Mouse (Mus musculus) heart, embryonic 15.5 days (tissue): Measurements from ENCODE around the gene Osbp2. TPM values are rescaled to one million over a fixed set of nuclear protein-coding genes. Genes with fewer than 3 reads are reported as not detected.

Experiments
- ATAC-seq: fragments of 200-750 bp; cut with Nextera tagmentation; replicated peaks from 2 replicates; pipeline ENCODE4 v1.8.0; 2017; ENCODE audit warnings: low read depth, moderate TSS enrichment; ENCODE audit not compliant: insufficient number of reproducible peaks, insufficient read depth, low FRiP score
- H3K27ac ChIP-seq: fragments of 300-500 bp; sonication (generic); 2 replicates; pipeline ENCODE4 v1.5.1; 2015; ENCODE audit warnings: mild to moderate bottlenecking, inconsistent platforms
- H3K27me3 ChIP-seq: fragments of 300-500 bp; sonication (generic); 2 replicates; pipeline ENCODE4 v1.6.1; 2015; ENCODE audit warnings: inconsistent platforms
- H3K36me3 ChIP-seq: fragments of 300-500 bp; sonication (generic); 2 replicates; pipeline ENCODE4 v1.6.1; 2015; ENCODE audit warnings: mild to moderate bottlenecking, inconsistent platforms
- H3K4me1 ChIP-seq: fragments of 300-500 bp; sonication (generic); replicated peaks from 2 replicates; pipeline ENCODE4 v1.6.1; 2015; ENCODE audit warnings: inconsistent platforms
- H3K4me2 ChIP-seq: fragments of 300-500 bp; sonication (generic); 2 replicates; pipeline ENCODE4 v1.6.1; 2015; ENCODE audit warnings: inconsistent platforms, mild to moderate bottlenecking, moderate library complexity
- H3K4me3 ChIP-seq: fragments of 300-500 bp; sonication (generic); 2 replicates; pipeline ENCODE4 v1.5.1; 2015; ENCODE audit warnings: mild to moderate bottlenecking, inconsistent platforms
- H3K9ac ChIP-seq: fragments of 300-500 bp; sonication (generic); 2 replicates; pipeline ENCODE4 v1.6.1; 2015; ENCODE audit warnings: mild to moderate bottlenecking, inconsistent platforms
- H3K9me3 ChIP-seq: fragments of 300-500 bp; sonication (generic); replicated peaks from 2 replicates; pipeline ENCODE4 v1.6.1; 2016; ENCODE audit warnings: inconsistent platforms
- WGBS: fragments of 180-500 bp; shearing (Covaris S2); methylation state at CpG from one replicate; pipeline ENCODE4 v1.1.7; 2015; ENCODE audit warnings: mixed read lengths; 5-methylcytosine and 5-hydroxymethylcytosine counted together
- polyA plus RNA-seq: library from polyadenylated mRNA; unstranded; fragments of >200 nt; fragmentation: Nextera tagmentation; extraction: Ambion mirVana; gene quantifications from 2 replicates; pipeline ENCODE4 v1.2.1, GENCODE M21; 2015

The Osbp2 gene
- polyA plus RNA-seq, 1 experiment from 2014 or later, result 1.5 TPM

DNA sequence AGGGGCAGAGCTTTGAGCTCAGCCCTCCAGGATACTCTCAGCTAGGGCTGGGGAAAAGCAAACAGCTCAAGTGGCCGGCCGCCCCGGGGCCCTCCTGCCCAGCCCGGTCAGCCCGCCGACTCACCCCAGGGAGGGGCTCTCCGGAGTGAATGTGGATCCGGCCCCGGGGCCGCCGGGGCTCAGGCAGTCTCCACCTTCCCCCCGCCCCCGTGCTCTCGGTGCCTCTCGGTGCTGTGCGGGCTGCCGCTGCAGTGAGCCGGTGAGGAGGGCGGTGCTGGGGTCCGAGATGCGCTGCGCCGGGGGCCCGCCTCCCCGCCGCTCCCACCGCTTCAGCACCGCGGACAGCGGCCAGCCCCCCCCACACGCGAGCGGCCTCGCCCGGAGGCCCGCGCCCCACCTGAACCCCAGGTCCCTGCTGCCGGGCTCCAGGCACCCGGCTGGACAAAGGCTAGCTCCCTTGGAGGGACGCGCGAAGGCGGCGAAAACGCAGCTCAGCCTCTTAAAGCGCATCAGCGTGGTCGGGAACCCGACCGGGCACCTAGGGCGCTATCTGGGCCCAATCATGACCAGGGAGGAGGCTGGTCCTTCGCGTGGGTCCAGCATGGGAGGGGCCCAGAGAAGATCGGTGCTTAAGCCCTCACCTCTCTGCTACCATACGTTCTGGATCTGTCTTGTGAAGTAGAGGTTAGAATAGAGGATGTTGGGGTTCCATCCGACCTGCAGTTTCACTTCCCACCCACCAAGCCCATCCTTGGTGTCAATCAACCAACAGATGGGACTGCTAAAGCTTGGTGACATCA, 89.0 kb downstream of the Osbp2 start:
- Histone ChIP-seq H3K4me1 (peaks cover 7% of the 10 kb centered on the region), H3K9me3 (no peaks in the 10 kb centered on the region), H3K9ac (no peak overlapping the region), H3K4me2 (peak overlapping the region; percentile 55), H3K4me3 (peak overlapping the region; percentile 28), H3K27ac (no peak overlapping the region), H3K36me3 (no peaks in the 10 kb centered on the region), H3K27me3 (peaks cover 58% of the 10 kb centered on the region)
- peak; percentile 43; the same call in 1 of the 2 replicates for ATAC-seq
- WGBS, result 2% methylated on average over 49 of the region's 56 CpGs

DNA sequence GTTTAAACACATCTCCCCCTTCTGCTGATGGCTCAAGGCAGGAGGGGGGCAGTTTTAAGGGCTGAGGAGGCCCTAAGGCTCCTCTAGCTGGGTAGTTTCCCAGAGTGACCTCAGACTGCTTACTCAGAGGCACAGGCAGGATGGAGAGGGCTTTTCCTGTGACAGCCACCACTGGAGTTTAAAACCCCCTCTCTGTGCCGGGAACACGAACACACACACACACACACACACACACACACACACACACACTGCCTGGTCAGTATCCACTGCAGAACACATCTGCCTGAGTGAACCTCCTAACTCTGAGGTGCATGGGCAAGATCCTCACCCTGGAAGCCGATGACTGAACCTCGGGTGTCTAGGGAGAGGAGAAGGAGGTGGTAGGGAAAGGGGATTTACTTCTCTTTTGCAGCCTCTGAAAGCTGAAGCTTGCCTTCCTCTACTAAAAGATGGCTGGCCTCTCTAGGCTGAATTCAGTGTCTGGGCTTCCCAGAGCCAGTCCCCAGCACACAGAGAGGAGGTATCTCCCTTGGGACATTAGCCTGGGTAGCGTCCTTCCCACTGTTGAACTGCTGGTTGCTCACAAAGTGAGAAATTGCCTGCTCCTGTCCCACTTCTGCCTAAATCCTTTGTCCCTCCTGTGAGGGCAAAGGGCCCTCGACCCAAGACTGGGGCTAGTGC, 89.8 kb downstream of the Osbp2 start:
- peaks cover 7% of the 10 kb centered on the region for H3K4me1 ChIP-seq
- peaks cover 58% of the 10 kb centered on the region for H3K27me3 ChIP-seq
- no peak overlapping the region for H3K27ac ChIP-seq
- 44% methylated on average over 6 of the region's 6 CpGs for WGBS
- H3K9me3 ChIP-seq, result no peaks in the 10 kb centered on the region
- H3K9ac ChIP-seq, result no peak overlapping the region
- no peak for ATAC-seq
- peak overlapping the region; percentile 28 for H3K4me3 ChIP-seq
- H3K4me2 ChIP-seq, result peak overlapping the region; percentile 55
- no peaks in the 10 kb centered on the region for H3K36me3 ChIP-seq

DNA sequence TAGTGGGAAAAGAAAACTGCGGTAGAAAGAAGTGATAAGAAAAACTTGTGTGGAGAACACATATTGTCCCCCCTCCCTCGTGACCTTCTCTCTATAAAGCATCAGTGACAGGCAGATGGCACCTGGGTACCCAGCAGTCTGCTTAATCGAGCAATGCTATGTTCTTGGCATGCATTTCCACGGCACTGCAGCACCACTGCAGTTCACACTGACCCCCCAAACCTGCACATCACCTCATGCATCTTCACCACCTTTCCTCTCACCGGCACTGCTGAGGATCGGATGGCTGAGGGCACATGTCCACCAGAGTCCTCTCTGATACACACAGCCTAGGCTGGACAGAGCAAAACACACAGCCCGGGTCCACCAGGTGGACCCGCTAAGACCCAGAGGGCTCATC, 90.6 kb downstream of the Osbp2 start:
- Histone ChIP-seq H3K36me3 (no peaks in the 10 kb centered on the region), H3K27ac (no peak overlapping the region), H3K9me3 (no peaks in the 10 kb centered on the region), H3K9ac (no peak overlapping the region), H3K27me3 (peaks cover 64% of the 10 kb centered on the region), H3K4me3 (no peak overlapping the region), H3K4me2 (no peak overlapping the region), H3K4me1 (peaks cover 7% of the 10 kb centered on the region)
- ATAC-seq, result no peak
- 75% methylated on average over 8 of the region's 8 CpGs for WGBS

DNA sequence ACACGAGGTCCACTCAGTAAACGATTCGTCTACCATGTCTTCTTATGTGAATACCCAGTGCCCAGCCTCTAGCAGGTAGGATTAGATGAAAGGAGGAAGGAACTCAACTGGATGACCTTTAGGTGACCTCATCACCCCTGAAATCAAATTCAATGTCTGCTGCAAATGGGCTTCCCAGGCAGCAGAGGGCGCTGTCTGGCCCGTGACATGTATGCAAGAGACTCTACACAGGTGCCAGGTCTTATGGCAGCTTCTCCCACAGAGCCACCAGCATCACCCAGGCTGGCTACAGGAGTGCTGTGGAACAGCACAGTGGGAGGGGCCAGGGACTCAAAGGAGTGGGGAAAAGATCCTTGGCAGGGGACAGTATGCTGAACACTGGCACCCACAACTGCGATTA, 92.4 kb downstream of the Osbp2 start:
- peaks cover 52% of the 10 kb centered on the region for H3K27me3 ChIP-seq

DNA sequence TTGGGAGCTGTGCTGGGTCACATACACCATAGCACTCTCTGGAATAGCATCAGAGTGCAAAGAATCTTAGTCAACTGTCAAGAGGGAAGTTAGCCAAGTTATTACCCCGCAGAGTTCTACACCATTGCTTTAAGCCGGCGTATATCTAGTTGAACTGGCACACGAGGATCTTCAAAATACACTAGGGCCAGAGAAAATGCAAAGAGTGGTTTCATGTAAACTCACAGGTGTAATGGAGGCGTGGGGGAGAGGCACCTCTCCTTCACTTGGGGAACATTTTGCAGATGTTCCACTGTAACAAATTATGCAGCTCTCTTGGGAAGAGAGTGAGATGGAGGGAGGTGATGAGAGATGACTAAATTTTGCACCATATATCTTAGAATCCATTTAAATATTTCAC, 95.9 kb downstream of the Osbp2 start:
- WGBS, result 82% methylated on average over 5 of the region's 5 CpGs

More for the DNA sequence above, 92.4 kb downstream of the Osbp2 start:
- no peaks in the 10 kb centered on the region for H3K9me3 ChIP-seq
- no peak overlapping the region for H3K4me3 ChIP-seq
- no peak for ATAC-seq
- H3K9ac ChIP-seq, result no peak overlapping the region
- WGBS, result 62% methylated on average over 6 of the region's 6 CpGs
- H3K4me2 ChIP-seq, result no peak overlapping the region
- no peaks in the 10 kb centered on the region for H3K36me3 ChIP-seq
- H3K27ac ChIP-seq, result no peak overlapping the region
- peaks cover 7% of the 10 kb centered on the region for H3K4me1 ChIP-seq

DNA sequence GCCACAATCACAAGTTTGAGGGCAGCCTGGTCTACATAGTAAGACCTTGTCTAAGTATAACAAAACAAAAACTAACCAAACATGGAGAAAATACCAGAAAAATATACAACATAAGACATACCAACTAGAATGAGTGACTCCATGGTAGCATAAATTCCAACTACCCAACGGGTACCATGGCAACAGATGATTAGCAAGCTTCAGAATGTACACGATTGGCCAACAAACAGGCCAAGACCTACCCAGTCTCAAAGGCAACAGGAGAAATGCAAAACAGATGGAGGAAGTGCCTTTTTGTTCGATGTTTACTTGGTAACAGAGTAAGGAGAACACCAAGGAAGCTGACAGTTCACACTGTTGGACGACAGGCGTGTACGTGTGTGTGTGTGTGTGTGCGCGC, 96.7 kb downstream of the Osbp2 start:
- Histone ChIP-seq H3K36me3 (no peaks in the 10 kb centered on the region), H3K27me3 (peaks cover 42% of the 10 kb centered on the region), H3K4me3 (no peak overlapping the region), H3K4me1 (peaks cover 4% of the 10 kb centered on the region), H3K27ac (no peak overlapping the region), H3K9ac (no peak overlapping the region), H3K9me3 (no peaks in the 10 kb centered on the region), H3K4me2 (no peak overlapping the region)
- 82% methylated on average over 8 of the region's 8 CpGs for WGBS
- no peak for ATAC-seq

More for the DNA sequence above, 95.9 kb downstream of the Osbp2 start:
- Histone ChIP-seq H3K4me3 (no peak overlapping the region), H3K4me2 (no peak overlapping the region), H3K4me1 (no peaks in the 10 kb centered on the region), H3K27me3 (peaks cover 42% of the 10 kb centered on the region), H3K9ac (no peak overlapping the region), H3K36me3 (no peaks in the 10 kb centered on the region), H3K9me3 (no peaks in the 10 kb centered on the region), H3K27ac (no peak overlapping the region)
- no peak for ATAC-seq

- peaks cover 9% of the 10 kb centered on the region for H3K4me1 ChIP-seq
- no peak overlapping the region for H3K9ac ChIP-seq
- no peaks in the 10 kb centered on the region for H3K36me3 ChIP-seq
- no peak overlapping the region for H3K4me3 ChIP-seq
- H3K27ac ChIP-seq, result no peak overlapping the region
- H3K27me3 ChIP-seq, result peaks cover 66% of the 10 kb centered on the region
- H3K9me3 ChIP-seq, result no peaks in the 10 kb centered on the region
- no peak overlapping the region for H3K4me2 ChIP-seq
- no peak for ATAC-seq
- WGBS, result 54% methylated on average over 4 of the region's 4 CpGs
Measured at GRCm38 (mm10) chr11:3764352-3764751, 99.4 kb downstream of the Osbp2 start.

GRCm38 (mm10) chr11:3761775-3762501, 101.8 kb downstream of the Osbp2 start:
- peaks cover 9% of the 10 kb centered on the region for H3K4me1 ChIP-seq
- peak overlapping the region; percentile 95 for H3K4me2 ChIP-seq
- peaks cover 65% of the 10 kb centered on the region for H3K27me3 ChIP-seq
- H3K36me3 ChIP-seq, result no peaks in the 10 kb centered on the region
- H3K4me3 ChIP-seq, result peak overlapping the region; percentile 58
- H3K9me3 ChIP-seq, result no peaks in the 10 kb centered on the region
- H3K9ac ChIP-seq, result peak overlapping the region; percentile 52
- H3K27ac ChIP-seq, result no peak overlapping the region
- no peak; the same call in 1 of the 2 replicates for ATAC-seq
- WGBS, result under 1% methylated on average over 90 of the region's 90 CpGs

GRCm38 (mm10) chr11:3761339-3761738, 102.4 kb downstream of the Osbp2 start:
- Histone ChIP-seq H3K36me3 (no peaks in the 10 kb centered on the region), H3K27ac (no peak overlapping the region), H3K27me3 (peaks cover 65% of the 10 kb centered on the region), H3K9me3 (no peaks in the 10 kb centered on the region), H3K4me2 (peak overlapping the region; percentile 95), H3K9ac (0 out of 2 replicates have a peak overlapping the region, but pooled peaks have one; percentile 52), H3K4me3 (peak overlapping the region; percentile 58), H3K4me1 (peaks cover 9% of the 10 kb centered on the region)
- WGBS, result 13% methylated on average over 11 of the region's 11 CpGs
- no peak for ATAC-seq

DNA sequence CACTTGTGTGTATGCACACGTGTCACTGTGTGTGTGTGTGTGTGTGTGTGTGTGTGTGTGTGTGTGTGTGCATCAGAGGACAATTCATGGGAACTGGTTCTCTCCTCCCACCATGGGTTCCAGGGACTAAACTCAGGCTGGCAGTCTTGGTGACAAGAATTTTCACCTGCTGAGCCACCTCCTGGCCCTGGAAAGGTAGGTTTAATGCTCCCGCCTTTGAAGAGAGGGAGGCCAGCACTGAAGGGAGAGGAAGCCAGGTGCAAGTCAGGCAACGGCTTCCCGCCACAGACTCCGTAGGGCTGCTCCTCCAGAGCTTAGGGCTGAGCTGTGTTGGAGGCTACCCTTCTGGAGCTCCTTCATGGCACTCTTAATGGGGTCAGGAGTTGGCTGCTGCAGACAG, 104.3 kb downstream of the Osbp2 start:
- WGBS, result 74% methylated on average over 5 of the region's 5 CpGs
- Histone ChIP-seq H3K4me3 (no peak overlapping the region), H3K4me2 (no peak overlapping the region), H3K27ac (no peak overlapping the region), H3K4me1 (peaks cover 9% of the 10 kb centered on the region), H3K36me3 (no peaks in the 10 kb centered on the region), H3K9me3 (no peaks in the 10 kb centered on the region), H3K27me3 (peaks cover 57% of the 10 kb centered on the region), H3K9ac (no peak overlapping the region)
- ATAC-seq, result no peak

GRCm38 (mm10) chr11:3755341-3755740, 108.4 kb downstream of the Osbp2 start:
- Histone ChIP-seq H3K9me3 (no peaks in the 10 kb centered on the region), H3K27me3 (peaks cover 23% of the 10 kb centered on the region), H3K9ac (no peak overlapping the region), H3K36me3 (no peaks in the 10 kb centered on the region), H3K4me1 (no peaks in the 10 kb centered on the region), H3K27ac (no peak overlapping the region), H3K4me2 (no peak overlapping the region), H3K4me3 (no peak overlapping the region)
- 49% methylated on average over 4 of the region's 4 CpGs for WGBS
- no peak for ATAC-seq
